In the genomic region with DNA sequence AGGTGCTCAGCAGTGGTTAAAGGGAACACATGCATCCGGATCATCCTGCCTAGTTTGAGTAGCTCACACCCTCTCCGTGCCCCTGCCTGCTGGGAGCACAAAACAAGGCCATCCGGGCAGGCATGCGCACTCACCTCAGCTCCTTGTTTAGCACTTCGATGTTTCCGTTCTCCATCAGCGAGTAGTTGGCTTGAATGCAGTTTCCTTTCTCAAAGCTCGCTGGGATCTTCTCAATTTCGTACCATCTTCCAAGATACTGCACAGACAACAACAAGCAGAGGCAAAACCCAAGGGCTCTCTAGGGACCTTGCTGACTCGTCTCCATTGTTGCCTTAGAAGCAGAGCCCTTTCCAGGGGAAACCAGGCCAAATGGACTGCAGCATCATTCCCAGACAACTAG, we compare ENCODE assay signal across 11 mouse cellular contexts. TPM values are rescaled to one million over a fixed set of nuclear protein-coding genes. Genes with fewer than 3 reads are reported as not detected.
A peak's percentile ranks its signal among the peaks of the same experiment; 100 is the strongest.
DNase-seq lines count a peak whose midpoint lies in the region; ATAC-seq and TF ChIP-seq lines count a peak whose summit lies in the region.
"Had no signal": no experiment of that assay in that cellular context is flagged by ENCODE, and none has a peak within 500 bp of the region (broad histone marks: within the 10 kb centered on the region; RNA-seq: fewer than 3 reads in every experiment).

No protein-coding gene starts in this region.

- H3K4me1 ChIP-seq in hindbrain, embryonic 15.5 days (replicated peaks): peaks cover 26% of the 10 kb centered on the region
- H3K4me1 ChIP-seq in hindbrain, postnatal 0 days (ENCODE audit: insufficient read depth, low read length): peaks cover 21% of the 10 kb centered on the region
- peaks cover 11 to 27% of the 10 kb centered on the region in 2 experiments for H3K4me1 ChIP-seq in ES-E14 (ENCODE audit: control insufficient read depth in 2 of 2, insufficient read depth in 2 of 2, low read length in 2 of 2, poor library complexity in 1 of 2)
- 0 out of 2 replicates have a peak, but pooled peaks cover 8% of the 10 kb centered on the region for H3K4me1 ChIP-seq in embryonic facial prominence, embryonic 14.5 days (ENCODE audit: control insufficient read depth, insufficient read depth, low read length)
- H3K4me1 ChIP-seq in forebrain, embryonic 13.5 days: peaks cover 24% of the 10 kb centered on the region

- no peak overlapping the region for H3K4me2 ChIP-seq in hindbrain, embryonic 15.5 days
- H3K4me2 ChIP-seq in hindbrain, postnatal 0 days (ENCODE audit: low read depth, low read length): no peak overlapping the region
- H3K4me2 ChIP-seq in embryonic facial prominence, embryonic 14.5 days (ENCODE audit: low read depth, low read length): no peak overlapping the region
- H3K4me2 ChIP-seq in forebrain, embryonic 13.5 days: no peak overlapping the region
- H3K4me2 ChIP-seq: midbrain, embryonic 13.5 days had no signal

- H3K27ac ChIP-seq in hindbrain, embryonic 15.5 days (replicated peaks): 0 out of 2 replicates have a peak overlapping the region, but pooled peaks have one; percentile 4
- H3K27ac ChIP-seq in hindbrain, postnatal 0 days: no peak overlapping the region
- H3K27ac ChIP-seq in ES-E14 (ENCODE audit: insufficient read depth, low read depth, low read length, poor library complexity, severe bottlenecking): peak overlapping the region; percentile 49; the same call in 1 of the 2 replicates
- H3K27ac ChIP-seq in embryonic facial prominence, embryonic 14.5 days (replicated peaks; ENCODE audit: low read depth, low read length): no peak overlapping the region
- H3K27ac ChIP-seq in forebrain, embryonic 13.5 days: no peak overlapping the region
- H3K27ac ChIP-seq: midbrain, embryonic 13.5 days had no signal

- H3K36me3 ChIP-seq in hindbrain, embryonic 15.5 days: no peaks in the 10 kb centered on the region
- H3K36me3 ChIP-seq in hindbrain, postnatal 0 days (ENCODE audit: insufficient read depth, low read length): no peaks in the 10 kb centered on the region
- H3K36me3 ChIP-seq in ES-E14 (ENCODE audit: control insufficient read depth, insufficient read depth, low read length, poor library complexity, severe bottlenecking): no peaks in the 10 kb centered on the region
- no peaks in the 10 kb centered on the region for H3K36me3 ChIP-seq in embryonic facial prominence, embryonic 14.5 days (ENCODE audit: control insufficient read depth, insufficient read depth, low read length)
- H3K36me3 ChIP-seq in forebrain, embryonic 13.5 days (ENCODE audit: poor library complexity, severe bottlenecking): no peaks in the 10 kb centered on the region
- H3K36me3 ChIP-seq: midbrain, embryonic 13.5 days had no signal

- H3K9ac ChIP-seq in hindbrain, embryonic 15.5 days: no peak overlapping the region
- H3K9ac ChIP-seq in hindbrain, postnatal 0 days (replicated peaks; ENCODE audit: low read length): no peak overlapping the region
- peak overlapping the region; percentile 61; the same call in 1 of the 2 replicates for H3K9ac ChIP-seq in ES-E14 (ENCODE audit: insufficient read depth, low read depth, low read length, poor library complexity, severe bottlenecking)
- no peak overlapping the region for H3K9ac ChIP-seq in embryonic facial prominence, embryonic 14.5 days (ENCODE audit: low read depth, low read length)
- no peak overlapping the region for H3K9ac ChIP-seq in forebrain, embryonic 13.5 days
- H3K9ac ChIP-seq: midbrain, embryonic 13.5 days had no signal

- DNase-seq in hindbrain, postnatal 0 days (ENCODE audit: low spot score): no peak
- DNase-seq in ES-E14 (ENCODE audit: low read depth, low spot score): no peak
- peak; percentile 64 for DNase-seq in embryonic facial prominence, embryonic 14.5 days (ENCODE audit: low spot score)
- DNase-seq in kidney, adult 8-10 months: peak; percentile 11 to 19
- DNase-seq in lung, postnatal 10 days: no peak
- no peak for DNase-seq in ovary, adult 18-20 months (ENCODE audit: low spot score)

- 64% methylated on average over 10 of the region's 10 CpGs for WGBS in hindbrain, embryonic 15.5 days
- WGBS in hindbrain, postnatal 0 days: 63% methylated on average over 10 of the region's 10 CpGs
- 60% methylated on average over 10 of the region's 10 CpGs for WGBS in embryonic facial prominence, embryonic 14.5 days
- WGBS in forebrain, embryonic 13.5 days: 75% methylated on average over 10 of the region's 10 CpGs

- ATAC-seq in hindbrain, embryonic 15.5 days (ENCODE audit: low FRiP score, low read depth): no peak
- no peak for ATAC-seq in hindbrain, postnatal 0 days
- ATAC-seq in embryonic facial prominence, embryonic 14.5 days (ENCODE audit: low read depth): 0 out of 2 replicates have a peak, but pooled peaks have one; percentile 22
- no peak for ATAC-seq in forebrain, embryonic 13.5 days
- ATAC-seq: CD4-positive, CD25-positive, alpha-beta regulatory T cell, adult 4 months; midbrain, embryonic 13.5 days had no signal

- no peak overlapping the region for H3K4me3 ChIP-seq in hindbrain, embryonic 15.5 days
- no peak overlapping the region for H3K4me3 ChIP-seq in hindbrain, postnatal 0 days (ENCODE audit: low read length)
- H3K4me3 ChIP-seq in ES-E14 (ENCODE audit: insufficient read depth in 1 of 2, low read depth in 1 of 2, low read length in 2 of 2, poor library complexity in 1 of 2, severe bottlenecking in 1 of 2): peak overlapping the region; percentile 30 to 56
- H3K4me3 ChIP-seq in embryonic facial prominence, embryonic 14.5 days (ENCODE audit: low read depth, low read length): no peak overlapping the region
- H3K4me3 ChIP-seq in forebrain, embryonic 13.5 days: no peak overlapping the region
- H3K4me3 ChIP-seq: midbrain, embryonic 13.5 days had no signal

- H3K9me3 ChIP-seq in hindbrain, embryonic 15.5 days: no peaks in the 10 kb centered on the region
- no peaks in the 10 kb centered on the region for H3K9me3 ChIP-seq in hindbrain, postnatal 0 days (ENCODE audit: low read length)
- H3K9me3 ChIP-seq in ES-E14 (ENCODE audit: control insufficient read depth, insufficient read depth, low read depth, low read length): no peaks in the 10 kb centered on the region; the same call in 1 of the 2 replicates
- H3K9me3 ChIP-seq in embryonic facial prominence, embryonic 14.5 days (ENCODE audit: control insufficient read depth, low read length): no peaks in the 10 kb centered on the region
- no peaks in the 10 kb centered on the region for H3K9me3 ChIP-seq in forebrain, embryonic 13.5 days (replicated peaks)
- H3K9me3 ChIP-seq: midbrain, embryonic 13.5 days had no signal

- H3K27me3 ChIP-seq in hindbrain, embryonic 15.5 days: no peaks in the 10 kb centered on the region
- H3K27me3 ChIP-seq in hindbrain, postnatal 0 days (ENCODE audit: insufficient read depth, low read length): no peaks in the 10 kb centered on the region
- no peaks in the 10 kb centered on the region for H3K27me3 ChIP-seq in embryonic facial prominence, embryonic 14.5 days (replicated peaks; ENCODE audit: control insufficient read depth, insufficient read depth, low read length)
- no peaks in the 10 kb centered on the region for H3K27me3 ChIP-seq in forebrain, embryonic 13.5 days
- H3K27me3 ChIP-seq: midbrain, embryonic 13.5 days had no signal

- no peak for TF ChIP-seq CTCF in hindbrain, postnatal 0 days (IDR thresholded peaks at IDR 0.05; ENCODE audit: low read depth)

- in situ Hi-C loops in ES-E14 (cut with MboI; ENCODE audit: low sequenced_read_pairs in 2 of 2, unreplicated experiment in 2 of 2): no loop called here

TF ChIP-seq in ES-E14, 5 proteins besides CTCF, POLR2A, EP300 and RAD21:
- TF ChIP-seq MAFK (IDR thresholded peaks at IDR 0.05; ENCODE audit: insufficient read depth, low read depth, low read length) (no peak), ZC3H11A (IDR thresholded peaks at IDR 0.05; ENCODE audit: borderline replicate concordance, low read depth, low read length) (no peak), ZNF384 (IDR thresholded peaks at IDR 0.05; ENCODE audit: low read depth, low read length) (no peak), HCFC1 (IDR thresholded peaks at IDR 0.05; ENCODE audit: borderline replicate concordance, insufficient read depth, low read length) (no peak), CHD2 (IDR thresholded peaks at IDR 0.05; ENCODE audit: low read depth, low read length) (no peak)

RNA-seq across cellular contexts. Expression of a gene that starts 11.3 kb away (rescaled TPM):
- polyA plus RNA-seq in hindbrain, embryonic 15.5 days (2015; fragmentation: Nextera tagmentation; extraction: Ambion mirVana): 93.8 and 119 TPM in 2 replicates
- 48.1 and 68.5 TPM in 2 replicates for total RNA-seq in hindbrain, postnatal 0 days (2014; rRNA removed)
- polyA plus RNA-seq in hindbrain, postnatal 0 days (2015; fragmentation: Nextera tagmentation; extraction: Ambion mirVana): 293 and 295 TPM in 2 replicates
- 10.6 and 22.7 TPM in 2 replicates for total RNA-seq in ES-E14 (2012; rRNA removed)
- polyA plus RNA-seq in embryonic facial prominence, embryonic 14.5 days (2014; fragmentation: Nextera tagmentation; extraction: Ambion mirVana): 63.0 and 64.0 TPM in 2 replicates
- 28.0 and 32.5 TPM in 2 replicates for polyA plus RNA-seq in forebrain, embryonic 13.5 days (2015; fragmentation: Nextera tagmentation; extraction: Ambion mirVana)
- polyA plus RNA-seq: CD4-positive, CD25-positive, alpha-beta regulatory T cell, adult 4 months; liver, embryonic 16.5 days had no signal

RNA-seq across cellular contexts. Expression of a gene that starts 28.2 kb away (rescaled TPM):
- 94.0 and 100 TPM in 2 replicates for polyA plus RNA-seq in hindbrain, embryonic 15.5 days (2015; fragmentation: Nextera tagmentation; extraction: Ambion mirVana)
- total RNA-seq in hindbrain, postnatal 0 days (2014; rRNA removed): 53.4 and 59.6 TPM in 2 replicates
- 104 TPM in 2 replicates for polyA plus RNA-seq in hindbrain, postnatal 0 days (2015; fragmentation: Nextera tagmentation; extraction: Ambion mirVana)
- 49.9 and 63.1 TPM in 2 replicates for total RNA-seq in ES-E14 (2012; rRNA removed)
- polyA plus RNA-seq in embryonic facial prominence, embryonic 14.5 days (2014; fragmentation: Nextera tagmentation; extraction: Ambion mirVana): 106 TPM in 2 replicates
- polyA plus RNA-seq in forebrain, embryonic 13.5 days (2015; fragmentation: Nextera tagmentation; extraction: Ambion mirVana): 91.9 and 95.2 TPM in 2 replicates

Comparison
In these comparisons a context has a peak if more than half of its experiments do, and no peak if none do; other contexts are left out.
1. H3K27ac ChIP-seq: peak in hindbrain, embryonic 15.5 days (single experiment) and ES-E14 (single experiment); none in hindbrain, postnatal 0 days (single experiment), embryonic facial prominence, embryonic 14.5 days (single experiment) and forebrain, embryonic 13.5 days (single experiment).
2. H3K4me3 ChIP-seq: peak in ES-E14 (2 of 2); none in hindbrain, embryonic 15.5 days (single experiment), hindbrain, postnatal 0 days (single experiment), embryonic facial prominence, embryonic 14.5 days (single experiment) and forebrain, embryonic 13.5 days (single experiment).
3. DNase-seq: peak in embryonic facial prominence, embryonic 14.5 days (single experiment) and kidney, adult 8-10 months (2 of 2); none in hindbrain, postnatal 0 days (single experiment), ES-E14 (single experiment), lung, postnatal 10 days (single experiment) and ovary, adult 18-20 months (single experiment).